In the genomic region with DNA sequence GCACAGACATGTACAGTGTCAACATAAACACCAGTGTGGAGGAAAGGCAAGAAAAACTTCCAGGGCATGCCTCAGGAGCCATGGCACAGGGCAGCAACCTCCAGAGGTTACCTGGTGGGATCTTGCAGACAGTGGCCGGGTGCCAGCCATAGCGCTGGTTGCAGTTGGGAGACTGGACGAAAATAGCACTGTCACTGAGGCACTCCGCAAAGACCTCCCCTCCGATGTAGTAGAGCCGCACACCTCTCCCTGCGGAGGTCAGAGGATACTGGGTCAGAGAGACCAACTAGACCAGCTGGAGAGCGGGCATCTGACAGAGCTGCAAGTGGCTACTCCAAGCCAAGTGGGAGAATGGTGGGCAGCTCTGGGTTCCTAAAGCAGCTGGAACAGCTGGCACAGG, we compare ENCODE assay signal across 31 mouse cellular contexts. TPM values are rescaled to one million over a fixed set of nuclear protein-coding genes. Genes with fewer than 3 reads are reported as not detected.
DNase-seq lines count a peak whose midpoint lies in the region; ATAC-seq and TF ChIP-seq lines count a peak whose summit lies in the region.
"Had no signal": no experiment of that assay in that cellular context is flagged by ENCODE, and none has a peak within 500 bp of the region (broad histone marks: within the 10 kb centered on the region; RNA-seq: fewer than 3 reads in every experiment).

No protein-coding gene starts in this region.

- TF ChIP-seq CTCF in layer of hippocampus, adult 2 months (conservative IDR thresholded peaks at IDR 0.05) = no peak

- H3K27me3 ChIP-seq in heart, embryonic 16.5 days (ENCODE audit: control insufficient read depth, insufficient read depth, low read length) = no peaks in the 10 kb centered on the region
- no peaks in the 10 kb centered on the region for H3K27me3 ChIP-seq in heart, embryonic 11.5 days (ENCODE audit: control insufficient read depth, insufficient read depth, low read length)
- no peaks in the 10 kb centered on the region for H3K27me3 ChIP-seq in embryonic facial prominence, embryonic 15.5 days
- H3K27me3 ChIP-seq: forebrain, embryonic 15.5 days; hindbrain, embryonic 13.5 days; limb, embryonic 12.5 days; liver, embryonic 13.5 days; neural tube, embryonic 12.5 days; Patski had no signal

- WGBS in heart, embryonic 16.5 days = 47% methylated on average over 8 of the region's 8 CpGs
- 60% methylated on average over 8 of the region's 8 CpGs for WGBS in heart, embryonic 11.5 days (ENCODE audit: insufficient replicate concordance)
- WGBS in embryonic facial prominence, embryonic 15.5 days = 83% methylated on average over 8 of the region's 8 CpGs

- H3K27ac ChIP-seq in heart, embryonic 16.5 days (ENCODE audit: low read length) = peak overlapping the region; percentile 50; the same call in 1 of the 2 replicates
- H3K27ac ChIP-seq in heart, embryonic 11.5 days (ENCODE audit: low read depth, low read length) = no peak overlapping the region
- peak overlapping the region; percentile 7; the same call in 1 of the 2 replicates for H3K27ac ChIP-seq in layer of hippocampus, adult 2 months
- peak overlapping the region; percentile 7; the same call in 1 of the 2 replicates for H3K27ac ChIP-seq in embryonic facial prominence, embryonic 15.5 days (replicated peaks)
- H3K27ac ChIP-seq: forebrain, embryonic 15.5 days; limb, embryonic 12.5 days; liver, embryonic 13.5 days; neural tube, embryonic 12.5 days had no signal

- DNase-seq in heart, adult 11 months = peak; percentile 93
- DNase-seq in heart, postnatal 36 days = no peak
- DNase-seq in layer of hippocampus, adult 2 months (ENCODE audit: low spot score in 2 of 2) = no peak
- no peak for DNase-seq in layer of hippocampus, adult 9-10 months (ENCODE audit: low spot score)
- no peak for DNase-seq in retina, embryonic 14.5 days (ENCODE audit: low spot score)
- DNase-seq: adrenal gland, postnatal 10 days; cerebellum, adult 8-10 months; cerebellum, postnatal 25 days; kidney, adult 18-20 months; liver, embryonic 13.5 days; lung, adult 18-20 months; lung, postnatal 14 days; thymus, adult 2 months; thymus, postnatal 36 days had no signal

- intact Hi-C loops in heart, postnatal 36 days (cut with DNase I) = loop anchor here (5.0 kb wide), 1 partner anchor 53 kb away; no protein-coding TSS in a partner anchor

- peaks cover 49% of the 10 kb centered on the region for H3K4me1 ChIP-seq in heart, embryonic 16.5 days (ENCODE audit: control insufficient read depth, insufficient read depth, low read length)
- peaks cover 39% of the 10 kb centered on the region for H3K4me1 ChIP-seq in heart, embryonic 11.5 days (ENCODE audit: control insufficient read depth, insufficient read depth, low read length)
- H3K4me1 ChIP-seq in embryonic facial prominence, embryonic 15.5 days = peaks cover 84% of the 10 kb centered on the region
- H3K4me1 ChIP-seq: liver, embryonic 13.5 days had no signal

- H3K4me3 ChIP-seq in heart, embryonic 16.5 days (ENCODE audit: low read length) = no peak overlapping the region
- H3K4me3 ChIP-seq in heart, embryonic 11.5 days (ENCODE audit: low read depth, low read length) = no peak overlapping the region
- H3K4me3 ChIP-seq in layer of hippocampus, adult 2 months = no peak overlapping the region
- no peak overlapping the region for H3K4me3 ChIP-seq in embryonic facial prominence, embryonic 15.5 days (replicated peaks)
- H3K4me3 ChIP-seq: forebrain, embryonic 10.5 days; forebrain, embryonic 15.5 days; hindbrain, embryonic 13.5 days; limb, embryonic 12.5 days; liver, embryonic 13.5 days; neural tube, embryonic 12.5 days had no signal

- ATAC-seq in heart, embryonic 16.5 days (replicated peaks; ENCODE audit: extremely low read depth, insufficient read depth, low FRiP score) = no peak
- no peak for ATAC-seq in heart, embryonic 11.5 days (replicated peaks; ENCODE audit: insufficient number of reproducible peaks, low FRiP score, low TSS enrichment)
- no peak for ATAC-seq in embryonic facial prominence, embryonic 15.5 days (ENCODE audit: insufficient number of reproducible peaks, low FRiP score, low TSS enrichment, low read depth)
- ATAC-seq: forebrain, embryonic 15.5 days; inflammation-experienced regulatory T-cells, adult 6 months; midbrain, embryonic 16.5 days; Patski had no signal

- H3K9ac ChIP-seq in heart, embryonic 16.5 days (ENCODE audit: low read length) = no peak overlapping the region
- no peak overlapping the region for H3K9ac ChIP-seq in heart, embryonic 11.5 days (ENCODE audit: low read depth, low read length)
- H3K9ac ChIP-seq in embryonic facial prominence, embryonic 15.5 days = no peak overlapping the region
- H3K9ac ChIP-seq: forebrain, embryonic 15.5 days; limb, embryonic 12.5 days; liver, embryonic 13.5 days; neural tube, embryonic 12.5 days had no signal

- peaks cover 17% of the 10 kb centered on the region for H3K36me3 ChIP-seq in heart, embryonic 16.5 days (ENCODE audit: control insufficient read depth, insufficient read depth)
- H3K36me3 ChIP-seq in heart, embryonic 11.5 days (ENCODE audit: control insufficient read depth, insufficient read depth, low read length) = peaks cover 13% of the 10 kb centered on the region
- peaks cover 38% of the 10 kb centered on the region for H3K36me3 ChIP-seq in embryonic facial prominence, embryonic 15.5 days
- H3K36me3 ChIP-seq: forebrain, embryonic 15.5 days had no signal

- H3K4me2 ChIP-seq in heart, embryonic 16.5 days (ENCODE audit: low read depth, low read length) = no peak overlapping the region
- no peak overlapping the region for H3K4me2 ChIP-seq in heart, embryonic 11.5 days
- no peak overlapping the region for H3K4me2 ChIP-seq in embryonic facial prominence, embryonic 15.5 days (replicated peaks)
- H3K4me2 ChIP-seq: forebrain, embryonic 15.5 days; hindbrain, embryonic 13.5 days; limb, embryonic 12.5 days; liver, embryonic 13.5 days; neural tube, embryonic 12.5 days had no signal

- H3K9me3 ChIP-seq in heart, embryonic 16.5 days (replicated peaks; ENCODE audit: control insufficient read depth, low read length) = no peaks in the 10 kb centered on the region
- H3K9me3 ChIP-seq in heart, embryonic 11.5 days (replicated peaks; ENCODE audit: control insufficient read depth, low read length) = no peaks in the 10 kb centered on the region
- H3K9me3 ChIP-seq in embryonic facial prominence, embryonic 15.5 days (replicated peaks) = no peaks in the 10 kb centered on the region
- H3K9me3 ChIP-seq: forebrain, embryonic 10.5 days; forebrain, embryonic 15.5 days; hindbrain, embryonic 13.5 days; limb, embryonic 12.5 days; liver, embryonic 13.5 days; neural tube, embryonic 12.5 days had no signal

RNA-seq across cellular contexts. Expression of a gene that starts 52.1 kb away (rescaled TPM):
- 10 to 100 TPM; 16.8 to 17.7 TPM for total RNA-seq in heart, postnatal 36 days (2021)
- 29.4 and 32.5 TPM in 2 replicates for polyA plus RNA-seq in heart, embryonic 16.5 days (2015; fragmentation: Nextera tagmentation; extraction: Ambion mirVana)
- polyA plus RNA-seq in heart, embryonic 11.5 days (2014; fragmentation: Nextera tagmentation; extraction: Ambion mirVana) = 20.9 and 25.9 TPM in 2 replicates
- total RNA-seq in layer of hippocampus, adult 2 months (2021) = 10 to 100 TPM; 60.3 to 61.0 TPM
- 30.3 and 33.0 TPM in 2 replicates for polyA plus RNA-seq in embryonic facial prominence, embryonic 15.5 days (2015; fragmentation: Nextera tagmentation; extraction: Ambion mirVana)

RNA-seq across cellular contexts. Expression of a gene that starts 52.3 kb away (rescaled TPM):
- total RNA-seq in heart, postnatal 36 days (2021) = not detected
- polyA plus RNA-seq in heart, embryonic 16.5 days (2015; fragmentation: Nextera tagmentation; extraction: Ambion mirVana) = 0.07 and 0.14 TPM in 2 replicates
- 0.11 TPM in 1 of 2 replicates, not detected in the other for polyA plus RNA-seq in heart, embryonic 11.5 days (2014; fragmentation: Nextera tagmentation; extraction: Ambion mirVana)
- total RNA-seq in layer of hippocampus, adult 2 months (2021) = under 1 TPM in 1 of 2 experiments, not detected in 1; 0.10 TPM
- 0.21 and 0.60 TPM in 2 replicates for polyA plus RNA-seq in embryonic facial prominence, embryonic 15.5 days (2015; fragmentation: Nextera tagmentation; extraction: Ambion mirVana)
- total RNA-seq: gastrocnemius, adult 8-10 months; left cerebral cortex, adult 18-20 months; MEL had no signal
- polyA plus RNA-seq: embryonic facial prominence, embryonic 11.5 days; inflammation-experienced regulatory T-cells, adult 6 months; kidney, embryonic 16.5 days; large intestine, adult 2 months; liver, embryonic 13.5 days had no signal
